Mouse (Mus musculus) bone marrow, adult 2 months (tissue): ENCODE data around the gene Prpf31. TPM values are rescaled to one million over a fixed set of nuclear protein-coding genes. Genes with fewer than 3 reads are reported as not detected.
A peak's percentile ranks its signal among the peaks of the same experiment; 100 is the strongest.

Experiments used
- H3K27ac ChIP-seq: fragments of 200-500 bp; 2 replicates; pipeline ENCODE4 v1.5.1; 2012; ENCODE audit warnings: low read depth, mild to moderate bottlenecking, control low read depth, inconsistent platforms, low read length; ENCODE audit not compliant: control insufficient read depth, poor library complexity, insufficient read depth
- H3K4me1 ChIP-seq: fragments of 200-500 bp; 2 replicates; pipeline ENCODE4 v1.6.1; 2011; ENCODE audit warnings: low read length; ENCODE audit not compliant: control insufficient read depth, insufficient read depth
- H3K4me3 ChIP-seq: fragments of 200-500 bp; replicated peaks from 2 replicates; pipeline ENCODE3; 2011; ENCODE audit warnings: mild to moderate bottlenecking, low read depth, low read length, control low read depth; ENCODE audit not compliant: control insufficient read depth
- CTCF ChIP-seq: fragments of 200-500 bp; IDR thresholded peaks from 2 replicates; pipeline ENCODE4 v1.5.1; 2011; ENCODE audit warnings: low read length, control low read depth; ENCODE audit not compliant: control insufficient read depth, insufficient read depth
- POLR2A ChIP-seq: fragments of 200-500 bp; IDR thresholded peaks from 2 replicates; pipeline ENCODE4 v1.6.1; 2011; ENCODE audit warnings: low read depth, mild to moderate bottlenecking, control low read depth, low read length, borderline replicate concordance; ENCODE audit not compliant: control insufficient read depth
- WGBS: fragments of 180-500 bp; shearing (Covaris S2); methylation state at CpG from one replicate; pipeline ENCODE4 v1.1.7; 2018; 5-methylcytosine and 5-hydroxymethylcytosine counted together
- polyA plus RNA-seq: library from polyadenylated mRNA; stranded (reverse); fragments of >200 nt; gene quantifications from 2 replicates; pipeline ENCODE4 v1.2.4, GENCODE M21; 2011; ENCODE audit warnings: low replicate concordance; ENCODE audit not compliant: missing spikeins, insufficient read depth, insufficient read length

The Prpf31 gene
- polyA plus RNA-seq: 26.4 and 45.2 TPM in 2 replicates

DNA sequence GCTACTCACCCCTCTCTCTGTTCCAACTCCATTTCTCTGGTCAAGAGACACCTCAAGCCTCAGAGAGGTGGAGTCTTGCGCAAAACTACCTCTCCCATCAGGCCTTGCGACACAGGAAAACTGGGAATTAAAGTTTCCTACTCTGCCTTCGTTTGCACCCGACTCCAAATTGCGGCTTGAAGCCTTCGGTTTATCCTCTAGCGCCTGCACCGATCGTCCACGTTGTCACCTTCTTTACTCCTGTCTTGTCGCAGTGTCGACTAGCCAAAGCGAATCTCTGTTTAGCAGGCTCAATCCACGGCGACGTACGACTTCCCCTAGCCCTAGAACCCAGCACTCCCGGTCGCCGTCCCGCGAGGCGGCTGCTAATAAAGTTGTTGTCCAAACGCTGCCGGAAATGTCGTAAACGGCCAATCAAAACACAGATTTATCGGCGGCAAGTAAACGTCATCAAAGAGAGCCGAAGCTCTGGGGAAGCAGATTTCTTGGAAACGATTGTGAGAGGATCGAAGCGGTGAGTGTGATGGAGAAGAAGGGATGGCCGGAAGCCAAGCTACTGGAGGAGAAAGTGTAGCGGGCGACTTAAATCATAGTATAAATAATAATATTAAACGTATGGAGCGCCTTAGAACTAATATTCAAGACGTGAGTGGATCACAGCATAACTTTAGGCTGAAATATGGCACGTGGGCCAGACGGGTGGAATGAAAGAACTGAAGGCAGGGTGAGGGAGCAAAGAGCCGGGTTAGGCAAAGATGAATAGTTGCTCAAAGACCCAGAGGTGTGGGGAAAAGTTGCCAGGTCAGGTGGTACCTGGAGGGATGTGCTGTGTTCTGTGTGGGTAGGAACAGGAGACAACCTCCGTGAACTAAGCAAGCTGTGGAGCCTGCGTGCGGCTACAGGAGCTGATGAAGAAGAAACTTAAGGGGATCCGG, at the start of gene Prpf31, which contains the start of gene Tfpt:
Gene Prpf31 (plus strand): TSS at position 443 of the 935 bp plus-strand sequence.
Gene Tfpt (minus strand): TSS at position 387 of the 935 bp plus-strand sequence.
- Histone ChIP-seq H3K4me1 (peaks cover 2% of the 10 kb centered on the region), H3K27ac (peak within 1 kb of the TSS; percentile 76), H3K4me3 (peak within 1 kb of the TSS; percentile 86)
- WGBS: under 1% methylated on average over 47 of the region's 47 CpGs
- TF ChIP-seq CTCF: no peak
- TF ChIP-seq POLR2A: 0 out of 2 replicates have a peak, but pooled peaks have one; percentile 39

DNA sequence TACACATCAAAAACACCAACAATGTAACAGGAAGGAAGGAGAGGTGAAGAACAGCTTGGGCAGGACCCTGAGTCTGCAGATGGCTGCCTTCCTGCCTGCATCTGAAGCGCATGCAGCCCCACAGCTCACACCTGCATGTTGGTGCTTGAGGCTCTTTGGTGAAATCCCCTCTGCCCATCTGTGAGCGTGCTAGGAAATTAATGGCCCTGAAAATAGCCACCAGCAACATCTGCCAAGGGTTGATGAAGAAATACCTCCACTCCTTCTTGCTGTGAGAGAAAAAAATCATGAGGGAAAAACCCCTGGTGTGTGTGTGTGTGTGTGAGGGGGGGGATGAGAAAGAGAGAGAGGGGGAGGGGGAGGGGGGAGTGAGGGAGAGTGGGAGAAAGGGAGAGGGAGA, 49.8 kb upstream of the Prpf31 start:
- 37% methylated on average over 2 of the region's 2 CpGs for WGBS
- Histone ChIP-seq H3K4me3 (no peak overlapping the region), H3K27ac (no peak overlapping the region), H3K4me1 (no peaks in the 10 kb centered on the region)
- TF ChIP-seq POLR2A (no peak), CTCF (no peak)

DNA sequence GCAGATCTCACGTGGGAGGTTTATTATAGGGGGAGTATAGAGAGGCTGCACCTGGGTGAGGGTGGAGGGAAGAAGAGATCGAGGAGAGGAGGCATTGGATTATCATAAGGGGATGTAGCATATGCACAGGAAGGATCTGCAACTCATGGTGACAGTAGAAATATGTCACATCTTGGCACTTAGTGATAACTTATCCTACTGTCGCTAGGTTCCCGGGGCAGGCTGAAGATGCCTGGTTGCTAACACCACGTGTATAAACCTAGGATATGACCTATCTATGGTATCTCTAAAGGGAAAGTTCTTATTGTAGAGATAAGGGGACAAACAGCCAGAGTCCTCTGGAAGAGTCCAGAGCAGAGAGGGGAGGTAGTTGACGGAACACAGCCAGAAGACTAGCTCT, 44.0 kb upstream of the Prpf31 start:
- TF ChIP-seq CTCF: no peak
- TF ChIP-seq POLR2A: no peak
- Histone ChIP-seq H3K4me1 (no peaks in the 10 kb centered on the region), H3K27ac (no peak overlapping the region), H3K4me3 (no peak overlapping the region)
- WGBS: 19% methylated on average over 6 of the region's 6 CpGs

DNA sequence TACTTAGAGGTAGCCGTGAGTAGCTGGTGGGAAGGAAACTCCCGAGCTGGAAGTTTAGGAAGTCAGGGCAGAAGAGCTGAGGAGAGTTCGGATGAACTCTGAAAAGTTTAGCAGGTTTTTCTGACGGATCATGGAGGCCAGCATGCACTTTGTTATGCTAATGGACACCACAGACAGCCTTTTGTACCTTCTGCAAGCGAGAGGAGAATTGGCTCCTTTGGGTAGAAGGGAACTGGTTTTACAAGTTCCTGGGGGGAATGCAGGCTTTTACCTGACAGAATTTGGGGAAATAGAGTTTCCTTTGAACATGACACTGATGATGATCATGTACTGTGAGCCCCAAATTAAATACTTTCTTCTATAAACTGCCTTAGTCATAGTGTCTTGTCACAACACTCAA, 43.5 kb upstream of the Prpf31 start:
- WGBS: 24% methylated on average over 5 of the region's 5 CpGs

DNA sequence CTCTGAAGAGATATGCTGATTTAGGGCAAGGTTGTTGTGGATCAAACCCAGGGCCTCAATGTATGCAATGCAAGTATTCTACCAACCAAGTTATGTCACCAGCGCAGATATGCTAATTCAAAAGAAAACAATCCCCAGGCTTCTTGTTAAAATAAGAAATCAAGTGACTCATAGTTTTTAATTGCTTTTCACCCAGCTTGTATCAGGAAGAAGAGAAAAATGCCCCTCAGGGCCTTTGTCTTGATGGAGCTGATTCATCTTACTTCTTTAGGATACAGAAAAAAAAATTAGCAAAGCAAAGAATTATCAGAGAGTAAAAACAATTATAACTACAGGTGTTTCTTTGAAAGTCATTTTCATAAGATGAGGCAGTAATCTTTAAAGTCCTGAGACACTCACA, 42.5 kb upstream of the Prpf31 start:
- Histone ChIP-seq H3K4me1 (no peaks in the 10 kb centered on the region), H3K27ac (no peak overlapping the region), H3K4me3 (no peak overlapping the region)
- TF ChIP-seq CTCF (no peak), POLR2A (no peak)
- WGBS: 76% methylated on average over 1 of the region's 1 CpGs

More for the DNA sequence above, 43.5 kb upstream of the Prpf31 start:
- Histone ChIP-seq H3K4me3 (no peak overlapping the region), H3K27ac (no peak overlapping the region), H3K4me1 (no peaks in the 10 kb centered on the region)
- TF ChIP-seq CTCF (no peak), POLR2A (no peak)

DNA sequence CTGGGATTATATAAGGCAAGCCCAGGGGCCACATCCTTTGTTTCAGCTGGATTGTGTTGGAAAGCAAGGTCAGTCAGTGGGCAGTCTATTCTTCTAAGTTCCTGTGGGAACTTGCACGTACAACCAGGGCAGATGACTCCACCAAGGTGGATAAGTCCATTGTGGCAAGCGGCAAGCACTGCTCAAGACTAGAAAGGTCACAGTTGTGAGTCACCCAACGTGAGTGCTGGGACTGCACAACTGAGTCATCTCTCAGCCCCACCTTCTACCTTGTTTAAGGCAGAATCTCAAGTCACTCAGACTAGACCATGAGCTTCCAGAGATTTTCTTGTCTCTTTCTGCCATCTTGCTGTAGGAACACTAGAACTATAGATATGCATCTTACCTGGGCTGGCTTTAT, 39.2 kb upstream of the Prpf31 start:
- Histone ChIP-seq H3K4me3 (no peak overlapping the region), H3K4me1 (no peaks in the 10 kb centered on the region), H3K27ac (no peak overlapping the region)
- WGBS: 68% methylated on average over 3 of the region's 3 CpGs
- TF ChIP-seq CTCF: no peak
- no peak for TF ChIP-seq POLR2A

DNA sequence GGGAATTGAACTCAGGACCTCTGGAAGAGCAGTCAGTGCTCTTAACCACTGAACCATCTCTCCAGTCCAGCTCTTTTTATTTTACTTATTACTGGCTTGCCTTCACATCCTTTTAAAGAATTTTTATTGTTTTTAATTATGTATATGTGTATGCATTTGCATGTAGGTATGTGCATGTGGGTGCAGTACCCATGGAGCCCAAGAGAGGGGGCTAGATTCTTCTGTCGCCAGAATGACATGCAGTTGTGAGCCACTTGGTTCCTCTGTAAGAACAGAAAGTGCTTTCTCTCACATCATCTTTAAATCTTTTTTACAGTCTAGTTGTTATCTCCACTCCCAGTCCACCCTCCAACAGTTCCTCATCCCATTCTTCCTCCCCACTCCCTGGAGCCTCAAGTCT, 38.3 kb upstream of the Prpf31 start:
- Histone ChIP-seq H3K4me1 (no peaks in the 10 kb centered on the region), H3K4me3 (no peak overlapping the region), H3K27ac (no peak overlapping the region)
- no peak for TF ChIP-seq POLR2A
- no peak for TF ChIP-seq CTCF
- WGBS: 63% methylated on average over 1 of the region's 1 CpGs

DNA sequence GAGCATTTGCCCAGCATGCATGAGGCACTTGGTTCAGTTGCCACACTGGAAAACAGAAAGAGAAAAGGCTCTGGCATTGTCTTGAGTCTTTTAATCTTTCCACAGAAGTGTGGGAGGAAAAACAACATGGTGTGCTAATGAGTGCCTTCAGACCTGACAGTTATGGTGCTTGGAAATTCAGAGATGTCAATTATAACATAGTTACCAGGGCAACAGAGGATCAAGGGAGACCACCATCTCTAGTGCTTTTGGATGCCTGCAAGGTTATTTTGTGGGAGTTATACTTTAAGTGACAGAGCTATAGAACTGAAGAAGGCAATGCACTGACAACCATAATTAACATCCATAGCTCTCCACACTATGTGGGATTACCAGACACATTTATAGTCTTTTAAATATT, 35.9 kb upstream of the Prpf31 start:
- Histone ChIP-seq H3K4me3 (no peak overlapping the region), H3K27ac (no peak overlapping the region), H3K4me1 (no peaks in the 10 kb centered on the region)
- no peak for TF ChIP-seq CTCF
- no peak for TF ChIP-seq POLR2A

DNA sequence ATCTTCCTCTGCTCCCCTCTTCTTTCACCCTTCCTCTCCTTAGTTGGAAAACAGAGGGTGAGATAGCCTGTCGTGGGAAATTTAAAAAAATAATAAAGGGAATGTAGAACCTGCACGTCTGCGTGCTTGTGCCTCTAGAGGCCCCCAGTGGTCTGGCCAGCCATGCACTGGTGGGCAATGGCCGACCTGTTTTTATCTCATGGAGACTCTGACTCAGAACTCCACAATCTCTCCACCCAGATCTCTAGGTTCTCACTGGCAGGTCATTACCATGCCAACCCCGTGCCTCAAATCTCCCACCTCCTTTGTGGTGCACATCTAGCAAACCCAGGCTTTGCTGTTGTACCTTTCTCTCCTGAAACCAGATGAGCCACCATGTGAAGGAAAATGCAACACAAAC, 35.1 kb upstream of the Prpf31 start:
- 9% methylated on average over 5 of the region's 5 CpGs for WGBS

More for the DNA sequence above, 35.1 kb upstream of the Prpf31 start:
- no peaks in the 10 kb centered on the region for H3K4me1 ChIP-seq
- H3K27ac ChIP-seq: no peak overlapping the region
- peak overlapping the region; percentile 18 for H3K4me3 ChIP-seq
- no peak for TF ChIP-seq CTCF
